Mouse (Mus musculus) kidney, postnatal 10 days (tissue): ENCODE measurements around the gene Chrd.
A peak's percentile ranks its signal among the peaks of the same experiment; 100 is the strongest.

Experiments used
- DNase-seq: peaks from one replicate; pipeline ENCODE4 v3.0.0; 2021; ENCODE audit warnings: mixed read lengths

Chrd gene

DNA sequence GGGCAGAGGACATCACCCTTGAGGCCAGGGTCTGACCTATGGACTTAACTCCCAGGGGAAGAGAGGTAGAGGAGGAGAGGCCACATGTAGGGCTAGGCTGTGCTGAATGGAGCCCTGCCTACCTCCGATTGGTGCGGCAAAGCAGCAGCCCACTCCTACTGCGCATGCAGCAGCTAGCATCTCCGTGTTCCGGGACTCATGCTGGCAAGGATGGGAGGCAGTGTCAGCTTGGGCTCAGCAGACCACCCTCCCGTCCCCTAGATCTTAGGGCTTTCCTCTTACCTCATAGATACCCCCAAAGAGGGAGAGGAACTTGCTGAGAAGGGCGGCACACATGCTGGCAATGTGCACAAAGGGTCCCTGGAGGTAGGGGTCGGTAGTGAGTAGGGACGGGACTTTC, 20.7 kb upstream of the Chrd start:
- DNase-seq, result no peak

DNA sequence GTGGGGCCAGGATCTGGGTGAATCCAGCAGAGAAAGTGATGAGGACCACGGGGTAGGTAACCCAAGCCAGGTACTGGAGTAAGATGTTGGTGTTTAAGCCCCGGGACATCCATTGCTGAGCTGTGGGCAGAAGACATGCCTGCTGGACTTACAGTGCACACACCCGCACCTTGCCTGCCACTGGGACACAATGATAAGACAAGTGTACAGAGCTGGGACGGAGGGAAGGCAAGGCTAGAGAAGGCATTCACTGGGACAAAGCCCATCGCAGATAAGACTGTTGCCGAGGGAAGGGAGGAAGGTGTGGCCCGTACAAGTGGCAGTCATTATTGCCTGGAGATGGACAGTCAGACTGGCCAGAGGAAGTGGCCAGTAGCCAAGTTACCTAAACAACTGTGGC, 20.0 kb upstream of the Chrd start:
- DNase-seq, result no peak

DNA sequence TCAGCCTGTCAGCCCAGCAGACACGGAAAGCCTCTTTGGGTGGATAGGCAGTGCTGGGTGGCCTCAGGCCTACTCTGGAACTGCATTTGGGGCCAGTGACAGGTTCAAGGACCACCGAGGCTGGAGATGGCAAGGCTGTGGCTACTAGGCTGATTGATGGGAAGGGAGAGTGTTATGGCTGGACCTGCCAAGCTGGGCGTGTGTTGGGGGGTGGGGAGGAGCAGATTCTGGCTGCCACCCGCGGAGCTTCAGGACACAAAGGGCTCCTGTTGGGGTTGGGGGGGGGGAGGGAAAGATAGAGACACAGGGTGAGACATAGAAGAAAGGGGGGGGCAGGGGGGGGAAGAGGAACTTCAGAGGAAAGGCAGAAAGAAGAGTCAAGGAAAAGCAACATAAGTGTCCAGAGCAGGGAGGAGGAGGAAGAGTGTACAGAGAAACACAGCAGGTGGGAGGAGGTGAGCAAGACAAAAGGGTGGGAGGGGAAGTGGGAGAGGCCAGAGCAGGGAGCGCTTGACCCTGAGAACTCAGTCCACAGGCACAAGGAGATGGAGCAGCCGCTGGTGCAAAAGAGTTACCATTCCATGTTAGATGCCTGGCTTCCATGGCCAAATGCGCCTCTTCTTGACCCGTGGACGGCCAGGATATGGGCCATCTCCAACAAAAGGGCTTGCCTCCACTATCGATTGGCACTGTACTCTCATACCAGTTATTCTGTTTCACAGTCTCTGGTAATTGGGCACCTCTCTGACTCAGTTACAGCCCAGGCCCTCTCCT, 18.4 kb upstream of the Chrd start:
- no peak for DNase-seq

DNA sequence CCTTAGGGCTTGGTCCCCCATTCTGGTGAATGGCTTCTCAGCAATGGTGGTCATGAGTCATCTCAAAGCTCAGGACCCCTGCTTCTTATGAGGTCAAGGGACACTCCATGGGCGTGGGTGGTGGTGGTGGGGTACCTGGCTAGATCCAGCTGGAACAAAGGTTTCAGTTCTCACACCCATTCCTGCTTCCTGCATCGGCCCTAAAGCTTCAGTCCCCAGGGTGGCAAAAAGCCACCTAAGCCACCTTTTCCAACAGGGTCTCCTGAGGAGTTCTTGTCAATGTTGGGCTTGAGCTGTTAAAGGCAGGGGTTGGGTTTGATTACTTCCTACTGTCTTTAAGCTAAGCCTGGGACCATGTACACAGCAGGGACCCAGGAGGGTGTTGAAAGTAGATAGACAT, 17.8 kb upstream of the Chrd start:
- no peak for DNase-seq

DNA sequence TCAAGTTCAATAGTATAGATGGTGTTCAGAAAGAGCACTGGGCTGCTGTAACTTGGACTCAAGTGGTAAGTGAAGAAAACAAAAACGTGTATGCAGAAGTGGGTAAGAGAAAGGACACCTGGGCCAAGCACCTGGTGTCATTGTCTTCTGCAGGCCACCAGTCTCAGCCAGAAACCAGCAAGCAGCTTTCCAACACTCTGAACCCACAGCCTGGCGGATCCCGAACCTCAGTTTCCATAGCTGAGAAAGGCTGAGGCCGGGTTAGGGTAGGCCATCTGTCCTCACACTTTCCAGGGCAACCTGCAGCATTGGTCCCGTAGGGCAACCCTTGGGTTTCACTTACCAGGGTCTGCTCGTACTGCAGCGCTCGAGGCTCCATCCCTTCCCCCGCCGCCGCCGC, 17.4 kb upstream of the Chrd start:
- no peak for DNase-seq

DNA sequence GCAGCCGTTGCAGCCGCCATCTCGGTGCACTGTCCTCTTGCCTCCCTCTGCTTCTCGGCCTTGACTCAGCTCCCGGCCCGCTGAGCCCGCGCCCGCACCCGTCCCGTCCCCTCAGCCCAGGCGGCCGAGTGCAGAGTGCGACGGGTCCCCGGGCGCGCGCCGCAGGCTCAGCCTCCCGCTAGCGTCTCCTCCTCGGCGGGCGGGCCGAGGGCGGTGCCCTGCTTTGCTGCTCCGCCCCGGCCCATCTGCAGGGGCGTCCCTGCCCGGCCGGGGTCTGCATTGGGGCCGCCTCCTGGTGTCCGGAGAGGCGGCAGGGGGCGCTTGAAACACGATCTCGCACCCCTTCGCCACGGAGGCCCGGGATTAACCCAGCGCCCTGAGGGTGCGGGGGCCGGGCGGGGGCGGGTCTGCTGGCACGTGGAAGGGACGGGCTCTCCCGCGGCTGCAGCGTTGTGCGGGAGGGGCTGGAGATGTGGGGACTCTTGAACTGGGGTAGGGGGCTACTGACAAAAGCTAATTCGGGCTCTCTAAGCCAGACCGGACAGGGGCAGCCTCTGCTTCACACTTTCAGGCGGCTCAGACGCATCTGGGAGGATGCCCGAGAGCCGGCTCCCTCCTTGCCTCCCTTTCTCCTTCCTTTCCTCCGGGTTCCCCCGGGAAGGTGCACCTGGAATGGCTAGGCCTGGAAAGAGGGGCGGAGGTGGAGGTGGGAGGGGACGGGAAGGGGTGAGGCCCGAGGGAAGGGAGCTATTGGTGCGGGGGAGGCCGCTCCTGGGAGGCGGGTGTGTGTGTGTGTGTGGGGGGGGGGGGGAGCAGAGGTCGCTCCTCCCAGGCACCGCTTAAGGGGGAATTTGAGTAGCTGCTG, 16.7 kb upstream of the Chrd start:
- DNase-seq, result peak; percentile 91

DNA sequence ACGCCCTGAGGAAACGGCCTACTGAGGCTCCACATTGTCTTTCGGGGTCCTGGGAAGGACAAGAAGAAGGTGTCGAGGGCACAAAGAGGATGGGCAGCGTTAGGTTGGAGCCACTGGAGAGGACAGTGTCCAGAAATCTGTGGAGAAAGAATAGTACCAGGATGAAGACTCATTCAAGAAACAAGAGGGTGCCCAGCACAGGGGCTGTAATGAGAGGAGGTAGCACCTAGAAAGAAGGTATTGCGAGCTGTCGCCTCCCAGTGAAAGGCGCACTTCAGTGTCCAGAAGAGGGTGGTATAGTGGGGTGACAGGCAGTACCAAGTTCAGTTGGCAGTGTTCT, 16.1 kb upstream of the Chrd start:
- DNase-seq, result no peak

DNA sequence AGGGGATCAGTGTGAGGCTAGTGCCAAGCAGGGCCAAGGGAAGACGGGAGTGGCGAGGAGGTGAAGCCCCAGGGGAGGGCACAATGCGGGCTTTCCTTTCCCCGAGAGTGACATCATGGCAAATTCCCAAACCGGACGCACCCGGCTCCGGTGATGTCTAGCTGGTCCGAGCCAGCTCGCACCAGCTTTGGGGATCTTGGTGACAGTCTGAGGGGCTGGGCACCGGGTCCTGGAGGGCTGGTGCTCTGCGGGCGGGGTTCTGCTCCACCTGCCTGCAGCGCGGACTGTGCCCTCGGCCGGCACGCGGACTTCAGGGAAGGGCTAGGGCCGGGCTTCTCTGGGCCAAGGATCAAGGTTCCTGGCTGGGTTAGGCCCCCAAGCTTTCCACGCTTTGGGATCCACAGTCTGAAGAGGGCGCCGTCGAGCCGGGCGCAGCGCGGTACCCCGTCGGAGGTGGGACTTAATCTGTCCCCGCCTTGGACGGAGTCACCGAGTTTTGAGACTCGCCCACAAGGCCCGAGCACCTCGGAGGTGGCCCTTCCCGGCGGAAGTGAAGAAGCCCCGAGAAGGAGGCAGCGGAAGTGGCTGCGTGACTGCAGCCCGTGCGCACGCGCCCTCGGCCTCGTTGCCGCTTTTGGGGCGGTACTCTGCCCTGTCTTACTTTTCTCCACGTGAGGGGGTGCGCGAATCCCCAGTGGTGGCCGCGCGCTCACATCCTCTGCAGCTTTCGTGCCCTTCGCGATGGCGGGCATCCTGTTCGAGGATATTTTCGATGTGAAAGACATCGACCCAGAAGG, 15.5 kb upstream of the Chrd start, which contains the start of the genes Polr2h and Clcn2:
Gene Polr2h (plus strand): TSS at position 485 of the 797 bp plus-strand sequence.
Gene Clcn2 (minus strand): TSS at position 566 of the 797 bp plus-strand sequence.
- peak; percentile 98 for DNase-seq

DNA sequence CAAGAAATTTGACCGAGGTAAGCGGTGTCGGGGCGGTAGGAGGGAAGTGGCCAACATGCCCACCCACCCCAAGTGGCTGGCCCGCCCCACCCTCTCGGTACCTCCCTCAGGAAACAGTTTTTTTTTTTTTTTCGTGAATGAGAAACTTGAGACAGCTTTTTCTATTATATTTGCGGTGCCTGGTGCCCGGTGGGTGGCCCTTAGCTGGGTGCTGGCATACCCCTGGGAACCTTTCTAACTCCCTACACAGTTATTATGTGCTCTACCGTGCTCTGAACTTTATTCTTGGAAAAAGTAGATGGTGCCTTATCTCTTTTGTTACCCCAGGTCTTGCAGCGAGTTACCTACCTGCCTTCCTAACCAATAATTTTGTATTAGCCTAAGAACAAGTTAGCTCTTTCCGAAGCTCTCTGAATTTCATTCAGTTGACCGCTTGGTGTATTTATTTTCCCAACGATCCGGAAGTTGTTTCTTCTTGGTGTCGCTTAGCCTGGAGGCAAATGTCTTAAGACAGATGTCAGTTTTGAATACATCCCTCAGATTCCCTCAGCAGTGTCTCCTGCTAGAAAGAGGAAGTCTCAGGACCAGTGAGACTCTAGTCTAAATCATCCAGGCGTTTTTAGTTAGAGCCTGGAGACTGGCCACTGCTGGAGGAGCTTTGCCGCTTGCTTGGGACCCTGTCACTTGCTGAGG, 14.8 kb upstream of the Chrd start:
- no peak for DNase-seq

DNA sequence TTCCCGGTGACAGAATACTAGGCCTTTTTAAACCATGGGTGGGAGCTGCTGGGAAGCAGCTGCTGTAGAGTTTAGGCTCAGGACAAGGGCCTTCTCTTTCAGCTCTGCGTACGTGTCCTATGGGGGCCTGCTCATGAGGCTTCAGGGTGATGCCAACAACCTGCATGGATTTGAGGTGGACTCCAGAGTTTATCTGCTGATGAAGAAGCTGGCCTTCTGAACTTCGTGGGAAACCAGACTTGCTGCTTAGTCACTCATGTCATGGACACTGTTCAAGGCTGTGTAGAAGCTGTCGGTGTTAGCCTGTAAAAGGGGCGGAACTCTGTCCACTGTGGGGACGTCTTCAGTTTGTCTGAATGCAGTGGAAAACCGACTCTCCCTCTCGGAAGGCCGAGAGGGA, 11.1 kb upstream of the Chrd start:
- DNase-seq, result no peak

DNA sequence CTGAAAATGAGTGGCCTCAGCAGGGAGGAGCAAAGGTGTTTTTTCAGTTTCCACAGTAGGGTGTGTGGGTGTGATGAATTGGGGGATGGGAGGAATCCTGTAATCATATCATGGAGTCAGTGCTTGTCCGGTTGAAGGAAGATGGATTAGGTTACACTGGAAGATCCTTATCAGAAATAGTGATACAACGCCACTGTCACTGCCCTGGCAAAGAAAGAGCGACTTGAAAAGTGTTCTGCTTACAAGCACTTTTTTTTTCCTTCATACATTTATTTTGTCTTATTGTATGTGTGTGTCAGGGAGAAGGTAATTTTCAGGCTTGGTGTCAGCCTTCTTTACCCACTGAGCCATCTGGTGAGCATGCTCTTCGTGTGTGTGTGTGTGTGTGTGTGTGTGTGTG, 10.2 kb upstream of the Chrd start:
- DNase-seq, result no peak

DNA sequence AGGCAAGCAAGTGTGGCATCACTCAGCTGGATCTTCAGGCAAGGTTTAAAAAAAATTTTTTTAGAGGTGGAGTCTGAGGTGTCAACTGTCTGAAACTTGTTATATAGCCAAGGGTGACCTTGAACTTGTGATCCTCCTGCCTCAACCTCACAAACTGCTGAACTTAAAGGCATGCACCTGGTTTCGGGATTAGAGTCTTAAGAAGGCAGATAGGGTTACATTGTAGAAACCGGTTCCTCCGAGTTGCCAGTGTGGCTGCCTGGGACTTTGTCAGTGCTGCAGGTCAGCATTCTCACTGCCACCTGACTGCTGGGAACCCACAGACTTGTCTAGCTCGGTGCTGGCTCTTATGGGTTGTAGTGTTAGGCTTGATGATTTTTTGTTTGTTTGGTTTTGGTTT, 9.7 kb upstream of the Chrd start:
- no peak for DNase-seq

DNA sequence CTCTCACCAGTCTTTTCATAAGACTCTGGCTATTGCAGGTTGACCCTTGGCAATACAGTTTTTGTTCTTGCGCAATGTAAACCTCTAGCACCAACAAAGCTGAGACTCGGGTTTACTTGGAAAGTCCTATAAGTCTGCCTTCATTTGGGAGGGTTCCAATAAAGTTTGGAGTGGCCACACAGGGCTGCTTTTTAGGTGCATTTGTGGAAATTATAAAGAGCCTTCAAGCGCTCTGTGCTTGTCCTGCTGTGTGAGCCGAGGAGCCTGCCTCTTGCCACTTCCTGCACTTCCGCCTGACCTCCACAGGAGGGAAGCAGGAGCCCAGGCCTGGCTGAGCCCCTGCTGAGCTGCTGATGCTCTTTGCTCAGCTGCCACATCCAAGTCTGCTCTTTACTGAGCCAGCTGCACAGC, 8.6 kb upstream of the Chrd start:
- DNase-seq, result peak; percentile 83

DNA sequence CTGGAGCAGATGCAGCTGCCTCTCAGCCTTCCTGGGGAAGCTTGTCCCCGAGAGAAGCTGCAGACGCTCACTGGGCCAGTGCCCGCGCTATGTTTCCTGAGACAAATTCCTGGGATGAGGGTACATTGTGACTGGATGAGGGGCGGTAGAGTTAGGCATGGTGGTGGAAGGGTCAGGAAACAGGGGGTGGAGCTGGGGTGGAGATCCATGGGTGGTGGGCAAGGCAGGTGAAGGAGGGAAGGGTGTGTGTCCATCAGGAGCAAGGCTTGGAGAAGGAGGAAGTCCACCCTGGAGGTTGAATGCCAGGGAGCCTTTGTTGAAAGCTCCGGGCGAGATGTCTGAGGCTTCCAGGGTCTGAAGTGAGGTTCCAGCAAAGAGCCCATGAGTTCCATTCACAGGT, 7.6 kb upstream of the Chrd start:
- no peak for DNase-seq

DNA sequence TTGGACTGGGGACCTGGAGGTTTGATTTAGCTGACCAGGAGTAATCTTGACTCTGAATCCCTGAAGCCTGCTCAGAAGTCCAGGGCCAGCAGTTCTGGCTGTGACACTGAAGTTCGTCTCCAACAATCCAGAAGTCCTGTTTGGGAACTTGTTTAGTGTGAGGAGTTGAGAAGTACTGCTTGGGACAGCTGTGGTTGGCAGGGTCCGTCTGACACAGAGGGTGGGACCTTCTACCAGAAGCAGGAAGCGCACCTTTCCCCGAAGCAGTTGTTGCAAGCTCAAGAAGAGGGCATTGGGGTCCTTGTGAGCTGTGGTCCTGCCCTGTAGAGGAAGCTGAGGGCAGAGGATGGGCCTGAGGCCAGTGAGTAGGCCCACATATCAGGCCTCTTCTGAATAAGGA, 7.2 kb upstream of the Chrd start:
- DNase-seq, result no peak

DNA sequence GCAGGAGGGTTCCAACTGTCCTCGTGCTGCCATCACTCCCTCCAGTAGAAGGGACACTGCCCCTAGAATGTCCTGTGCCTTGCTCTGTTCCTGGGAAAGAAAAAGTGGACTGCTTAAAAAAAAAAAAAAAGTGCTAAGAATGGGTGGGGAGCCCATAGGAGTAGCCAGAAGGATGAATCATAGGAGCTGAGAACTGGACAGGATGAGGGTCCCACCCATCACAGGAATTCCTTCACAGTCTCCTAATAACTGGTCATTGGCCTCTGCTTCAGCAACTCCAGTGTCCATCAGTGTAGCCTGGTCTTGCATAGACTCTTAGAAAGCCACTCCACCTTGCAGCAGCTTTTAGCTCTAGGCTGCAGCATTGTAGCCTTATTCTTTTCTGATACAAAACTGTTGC, 6.5 kb upstream of the Chrd start:
- no peak for DNase-seq

DNA sequence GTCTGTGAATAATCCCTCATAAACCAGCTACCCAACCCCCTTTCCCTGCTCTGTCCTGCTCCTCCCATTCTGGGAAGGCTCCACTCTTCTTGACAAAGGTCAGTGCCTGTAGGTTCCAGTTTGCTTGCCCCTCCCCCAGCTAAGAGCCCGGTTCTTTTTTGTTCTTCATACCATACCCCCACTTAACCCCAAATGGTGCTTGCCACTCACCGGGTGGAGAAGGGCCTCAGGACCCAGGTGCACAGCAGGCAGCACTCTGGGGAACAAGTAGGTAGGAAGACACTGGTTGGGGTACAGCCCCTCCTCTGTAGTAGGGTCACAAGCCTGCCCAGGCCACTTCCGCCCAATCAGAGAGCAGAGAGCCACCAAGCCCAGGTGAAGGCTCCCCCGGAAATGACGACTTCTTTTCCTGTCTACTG, 2.6 kb upstream of the Chrd start:
- peak; percentile 41 for DNase-seq

DNA sequence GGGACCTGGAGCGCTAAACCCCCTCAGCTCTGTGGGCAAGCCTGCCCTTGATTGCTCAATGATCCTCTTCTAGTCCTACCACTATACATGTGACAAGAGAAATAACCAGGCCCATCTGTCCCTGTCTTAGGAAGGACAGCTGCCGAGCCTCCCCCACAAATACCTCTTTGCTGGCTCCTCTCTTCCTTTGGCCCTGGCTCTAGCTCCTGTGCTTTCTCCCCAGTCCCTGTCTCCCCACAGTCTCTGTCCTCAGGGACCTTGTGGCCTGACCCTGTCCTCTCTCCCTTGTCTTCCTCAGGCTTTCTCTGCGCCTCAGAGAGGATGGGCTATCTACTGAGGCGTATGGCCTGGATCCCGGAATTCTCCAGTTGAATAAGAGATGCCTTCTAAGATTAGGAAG, 1.2 kb upstream of the Chrd start:
- DNase-seq, result no peak

DNA sequence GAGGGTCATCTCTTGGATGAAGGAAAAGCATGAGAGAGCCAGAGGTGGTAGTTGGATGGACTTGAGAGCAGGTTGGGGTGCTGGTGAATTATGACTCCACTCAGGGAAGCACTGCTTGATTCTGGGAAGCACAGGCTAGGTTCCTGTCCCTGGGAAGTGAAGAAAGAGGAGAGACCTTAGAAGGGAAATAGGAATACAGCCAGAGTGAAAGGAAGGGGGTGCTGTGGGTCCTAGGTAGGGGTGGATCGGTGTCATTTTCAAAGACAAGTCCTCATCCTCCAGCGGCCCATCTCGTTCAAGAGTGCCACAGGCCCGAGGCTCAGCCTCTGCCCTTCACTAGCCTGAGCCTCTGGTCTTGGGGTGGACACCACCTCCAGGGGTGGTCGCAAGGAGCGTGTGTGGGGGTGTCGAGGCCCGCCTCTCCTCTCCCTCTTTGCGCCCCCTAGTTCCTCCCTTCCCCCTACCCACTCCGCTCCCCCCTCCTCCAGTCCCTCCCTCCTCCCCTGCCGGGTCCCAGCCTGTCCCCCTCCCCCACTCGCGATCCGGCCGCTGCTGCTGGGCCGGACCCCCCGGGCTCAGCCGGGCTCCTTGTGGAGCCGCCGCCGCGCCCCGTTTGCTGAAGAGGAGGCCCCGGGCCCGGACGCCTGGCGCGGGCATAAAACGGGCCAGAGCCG, 539 bp upstream of the Chrd start:
- DNase-seq, result no peak

DNA sequence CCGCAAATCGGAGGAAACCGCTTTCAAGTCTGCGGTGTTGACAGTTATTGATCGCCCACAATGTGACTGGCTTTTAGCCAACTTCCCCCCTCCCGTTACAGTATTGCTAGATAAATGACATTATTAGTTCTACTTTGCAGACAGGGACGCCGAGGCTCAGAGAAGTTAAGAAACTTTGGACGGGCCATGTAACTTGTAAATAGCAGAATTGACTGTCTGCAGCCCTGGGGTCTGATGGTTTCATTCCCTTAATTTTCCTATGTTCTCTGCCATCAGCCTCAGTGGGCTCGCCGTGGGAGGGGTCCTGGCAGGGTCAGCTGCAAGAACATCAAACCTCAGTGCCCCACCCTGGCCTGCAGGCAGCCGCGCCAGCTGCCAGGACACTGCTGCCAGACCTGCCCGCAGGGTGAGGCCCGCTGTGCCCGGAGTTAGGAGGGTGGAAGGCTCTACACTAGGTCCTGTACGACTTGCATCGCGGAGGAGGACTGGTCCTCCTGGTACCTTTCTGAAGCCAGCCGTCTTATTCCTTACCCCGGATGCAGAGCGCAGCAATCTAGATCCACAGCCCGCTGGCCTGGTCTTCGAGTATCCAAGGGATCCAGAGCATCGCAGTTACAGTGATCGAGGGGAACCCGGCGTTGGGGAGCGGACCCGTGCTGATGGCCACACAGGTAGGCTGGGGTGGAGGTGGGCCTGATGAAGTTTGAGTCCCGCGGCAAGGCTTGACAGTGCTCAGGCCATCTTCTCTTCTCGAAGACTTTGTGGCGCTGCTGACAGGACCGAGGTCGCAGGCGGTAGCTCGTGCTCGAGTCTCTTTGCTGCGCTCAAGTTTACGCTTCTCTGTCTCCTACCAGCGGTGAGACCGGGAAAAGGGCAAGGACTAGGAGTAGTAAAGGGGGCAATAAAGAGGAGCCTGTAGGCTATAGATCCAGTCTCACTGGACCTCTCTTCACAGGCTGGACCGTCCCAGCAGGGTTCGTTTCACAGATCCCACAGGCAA, 1.1 kb downstream of the Chrd start, which contains the start of gene Thpo:
Gene Thpo (minus strand): TSS at position 781 of the 1,000 bp plus-strand sequence.
- DNase-seq, result peak; percentile 24

DNA sequence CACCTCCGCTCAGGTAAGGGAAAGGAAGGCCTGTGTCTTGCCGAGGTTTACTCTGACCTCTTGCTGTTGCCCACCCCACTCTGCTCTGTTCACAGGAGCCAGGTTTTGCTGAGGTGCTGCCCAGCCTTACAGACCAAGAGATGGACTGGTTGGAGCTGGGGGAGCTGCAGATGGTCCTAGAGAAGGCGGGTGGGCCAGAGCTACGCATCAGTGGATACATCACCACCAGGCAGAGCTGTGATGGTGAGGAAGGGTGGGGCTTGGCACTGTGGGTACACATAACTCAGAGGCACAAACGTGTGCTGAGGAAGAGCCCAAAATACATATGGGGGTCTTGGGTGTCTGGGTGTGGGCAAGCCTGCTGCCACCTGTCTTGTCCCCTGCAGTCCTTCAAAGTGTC, 2.7 kb downstream of the Chrd start:
- no peak for DNase-seq
